Mouse (Mus musculus) MEL (cell line): ENCODE data around the gene Rsph6a.

ENCODE experiments used
- CTCF ChIP-seq, 3 experiments: IDR thresholded peaks in 2 of 3; conservative IDR thresholded peaks in 1 of 3; 2 replicates each; pipeline ENCODE4 v1.5.1; 2011 to 2012; ENCODE audit warnings: low read length in 3 of 3, low read depth in 2 of 3, mild to moderate bottlenecking in 2 of 3, improper control_type of control experiment in 1 of 3, inconsistent platforms in 1 of 3, mixed read lengths in 1 of 3, moderate library complexity in 1 of 3; ENCODE audit not compliant: control insufficient read depth in 1 of 3, insufficient read depth in 1 of 3, poor library complexity in 1 of 3, severe bottlenecking in 1 of 3
- EP300 ChIP-seq, 2 experiments: IDR thresholded peaks; 2 replicates each; pipeline ENCODE4 v1.6.1; 2011; ENCODE audit warnings: improper control_type of control experiment in 2 of 2, low read length in 2 of 2, low read depth in 1 of 2, mild to moderate bottlenecking in 1 of 2
- POLR2A ChIP-seq, 2 experiments: IDR thresholded peaks; 2 replicates each; pipeline ENCODE4 v1.6.1; 2011 to 2012; ENCODE audit warnings: low read length in 2 of 2, mild to moderate bottlenecking in 2 of 2, control low read depth in 1 of 2, improper control_type of control experiment in 1 of 2, low read depth in 1 of 2, moderate library complexity in 1 of 2; ENCODE audit not compliant: control insufficient read depth in 1 of 2, insufficient read depth in 1 of 2, poor library complexity in 1 of 2
- SMC3 ChIP-seq: IDR thresholded peaks from 2 replicates; pipeline ENCODE4 v1.6.1; 2011; ENCODE audit warnings: low read depth, low read length, improper control_type of control experiment

- TF ChIP-seq CTCF (IDR thresholded peaks at IDR 0.05 in 2 of 3, conservative IDR thresholded peaks at IDR 0.05 in 1 of 3; ENCODE audit: control insufficient read depth in 1 of 3, insufficient read depth in 1 of 3, low read depth in 2 of 3, low read length in 3 of 3, poor library complexity in 1 of 3, severe bottlenecking in 1 of 3) (no peak), POLR2A (IDR thresholded peaks at IDR 0.05; ENCODE audit: control insufficient read depth in 1 of 2, insufficient read depth in 1 of 2, low read depth in 1 of 2, low read length in 2 of 2, poor library complexity in 1 of 2) (no peak), EP300 (IDR thresholded peaks at IDR 0.05; ENCODE audit: low read depth in 1 of 2, low read length in 2 of 2) (no peak), SMC3 (no peak)
Measured at GRCm38 (mm10) chr7:19082171-19082570, 27.7 kb downstream of the Rsph6a start.
